Mouse (Mus musculus): Measurements from ENCODE around the gene Irf2.

DNA sequence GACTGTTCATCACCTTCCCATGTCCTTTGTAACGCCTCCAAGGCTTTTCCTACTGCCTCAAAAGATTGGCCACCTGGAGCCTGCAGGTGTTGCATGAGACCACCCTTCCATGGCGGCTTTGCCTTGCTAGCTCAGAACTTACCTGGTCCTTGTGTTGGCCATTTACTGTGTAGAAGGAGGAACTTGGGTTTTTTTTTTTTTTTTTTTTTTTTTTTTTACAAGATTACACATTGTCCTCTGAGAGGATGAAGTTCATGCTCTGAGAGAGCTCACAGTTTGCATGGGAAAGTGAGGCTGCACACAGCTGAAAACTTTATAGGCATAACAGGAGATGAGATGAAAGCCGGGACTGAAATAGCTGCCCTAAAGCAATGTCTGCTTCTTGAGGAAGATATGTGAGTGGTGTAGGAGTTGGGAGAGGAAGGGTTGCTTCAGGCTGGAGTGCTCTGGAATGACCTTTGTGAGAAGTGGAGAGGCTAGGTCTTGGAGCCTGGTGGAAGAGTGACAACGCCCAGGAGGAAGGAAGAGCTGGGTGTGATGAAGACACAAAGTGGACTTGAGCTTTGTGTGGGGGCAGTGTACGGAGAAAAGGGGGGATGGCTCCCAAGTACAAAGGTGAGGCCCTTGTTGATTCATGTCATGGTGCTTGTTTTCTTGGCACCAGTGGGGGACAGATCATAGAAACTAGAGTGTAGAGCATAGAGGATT is 52.3 kb downstream of the Irf2 start:
- TF ChIP-seq CTCF (IDR thresholded peaks at IDR 0.05; ENCODE audit: low read depth) (no peak), EP300 (optimal IDR thresholded peaks at IDR 0.05) (no peak)
